Comparison of ENCODE assay signal across 7 mouse cellular contexts in the genomic region with DNA sequence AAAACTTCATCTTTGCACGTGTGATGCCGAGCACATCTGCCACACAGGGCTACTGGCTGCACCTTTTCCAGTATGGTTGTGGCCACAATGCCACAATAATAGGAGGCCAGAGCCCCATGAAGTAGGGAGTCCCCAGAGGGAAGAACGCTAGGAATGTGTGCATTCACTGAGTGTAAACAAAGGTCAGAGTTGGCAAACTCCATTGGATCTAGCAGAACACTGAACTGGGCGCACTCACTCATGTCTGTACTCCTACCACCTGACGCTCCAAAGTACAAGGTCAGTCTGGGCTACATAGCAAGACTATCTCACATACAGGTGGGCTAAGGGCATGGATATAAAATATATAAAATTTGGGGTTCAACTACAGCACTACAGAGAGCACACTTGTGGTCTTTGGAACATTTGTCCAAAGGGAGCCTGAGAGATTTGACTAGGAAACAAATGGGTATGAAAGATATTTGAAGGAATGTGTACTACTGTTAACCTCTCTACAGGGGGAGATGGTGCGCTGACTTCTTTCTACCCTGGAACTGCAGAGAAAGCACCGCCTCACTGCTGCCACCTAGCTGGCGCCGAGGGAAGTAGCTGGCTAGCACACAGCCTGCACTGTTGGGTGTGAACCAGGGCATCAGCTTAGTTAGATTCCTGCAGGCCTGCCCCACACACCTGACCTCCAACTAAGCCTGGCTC. TPM values are rescaled to one million over a fixed set of nuclear protein-coding genes. Genes with fewer than 3 reads are reported as not detected.
DNase-seq lines count a peak whose midpoint lies in the region; ATAC-seq and TF ChIP-seq lines count a peak whose summit lies in the region.

No protein-coding gene starts in this region.

- no peaks in the 10 kb centered on the region for H3K79me2 ChIP-seq in MEL (ENCODE audit: control insufficient read depth, insufficient read depth, low read length, poor library complexity)

- no peak for TF ChIP-seq EP300 in MEL (IDR thresholded peaks at IDR 0.05; ENCODE audit: low read depth in 1 of 2, low read length in 2 of 2)

- peak; percentile 86 for TF ChIP-seq RAD21 in MEL (IDR thresholded peaks at IDR 0.05; ENCODE audit: low read depth, low read length)

- H3K27me3 ChIP-seq in MEL (ENCODE audit: control insufficient read depth in 1 of 2, insufficient read depth in 2 of 2, low read length in 2 of 2) = no peaks in the 10 kb centered on the region

- peak; percentile 95 for DNase-seq in MEL (ENCODE audit: low read depth, low spot score)
- DNase-seq in brain, adult 2 months (ENCODE audit: low read depth, low spot score) = peak; percentile 73
- DNase-seq in fibroblast of lung, adult 2 months (ENCODE audit: low read depth) = peak; percentile 56
- peak; percentile 26 for DNase-seq in heart, postnatal 25 days (ENCODE audit: low spot score)
- peak; percentile 47 to 75 for DNase-seq in layer of hippocampus, postnatal 25 days (ENCODE audit: extremely low spot score in 1 of 2, low spot score in 1 of 2)
- DNase-seq in spleen, adult 12 weeks (ENCODE audit: low spot score) = peak; percentile 56

- H3K4me1 ChIP-seq in MEL (ENCODE audit: control insufficient read depth in 1 of 2, insufficient read depth in 2 of 2, low read length in 2 of 2) = peaks cover 11 to 16% of the 10 kb centered on the region in 2 experiments

- TF ChIP-seq CTCF in MEL (IDR thresholded peaks at IDR 0.05 in 2 of 3, conservative IDR thresholded peaks at IDR 0.05 in 1 of 3; ENCODE audit: control insufficient read depth in 1 of 3, insufficient read depth in 1 of 3, low read depth in 2 of 3, low read length in 3 of 3, poor library complexity in 1 of 3, severe bottlenecking in 1 of 3) = peak; percentile 100

- no peak overlapping the region for H3K27ac ChIP-seq in MEL (ENCODE audit: control insufficient read depth, low read depth, low read length)

- no peak; a peak in 1 of 4 replicates for TF ChIP-seq POLR2A in MEL (IDR thresholded peaks at IDR 0.05; ENCODE audit: control insufficient read depth in 1 of 2, insufficient read depth in 1 of 2, low read depth in 1 of 2, low read length in 2 of 2, poor library complexity in 1 of 2)

- H3K9me3 ChIP-seq in MEL (replicated peaks; ENCODE audit: insufficient read depth, low read length) = no peaks in the 10 kb centered on the region

- no peak overlapping the region for H3K9ac ChIP-seq in MEL (ENCODE audit: control insufficient read depth, low read depth, low read length, poor library complexity, severe bottlenecking)

- no peak overlapping the region for H3K4me3 ChIP-seq in MEL (ENCODE audit: control insufficient read depth in 1 of 2, insufficient read depth in 1 of 2, low read depth in 2 of 2, low read length in 2 of 2)

- peak; percentile 99 for ATAC-seq in megakaryocyte, adult 5-6 weeks (ENCODE audit: poor library complexity, severe bottlenecking)

- intact Hi-C loops in heart, postnatal 25 days (cut with DNase I) = loop anchor here (1.0 kb wide), 1 partner anchor 154 kb away; no protein-coding TSS in a partner anchor

- H3K36me3 ChIP-seq in MEL (ENCODE audit: control insufficient read depth in 1 of 2, insufficient read depth in 2 of 2, low read length in 2 of 2) = peaks cover 0 to 19% of the 10 kb centered on the region in 2 experiments; a peak in 2 of 4 replicates

TF ChIP-seq in MEL, 35 proteins besides CTCF, POLR2A, EP300 and RAD21:
- TF ChIP-seq MYC (IDR thresholded peaks at IDR 0.05; ENCODE audit: low read depth, low read length) (0 out of 2 replicates have a peak, but pooled peaks have one; percentile 21), MAFK (IDR thresholded peaks at IDR 0.05; ENCODE audit: borderline replicate concordance, low read depth, low read length) (no peak), ZC3H11A (IDR thresholded peaks at IDR 0.05; ENCODE audit: low read depth, low read length) (peak; percentile 77), HCFC1 (IDR thresholded peaks at IDR 0.05; ENCODE audit: low read depth, low read length) (peak; percentile 48; the same call in 1 of the 2 replicates), SIN3A (IDR thresholded peaks at IDR 0.05; ENCODE audit: low read length) (peak; percentile 66; the same call in 1 of the 2 replicates), SMC3 (IDR thresholded peaks at IDR 0.05; ENCODE audit: low read depth, low read length) (peak; percentile 96), BHLHE40 (IDR thresholded peaks at IDR 0.05; ENCODE audit: borderline replicate concordance, low read depth, low read length) (0 out of 2 replicates have a peak, but pooled peaks have one; percentile 9), CHD2 (IDR thresholded peaks at IDR 0.05; ENCODE audit: low read length) (no peak)

RNA-seq across cellular contexts. Expression of a gene that starts 9.1 kb away (rescaled TPM):
- total RNA-seq in MEL (2012; rRNA removed) = 2.0 and 3.1 TPM in 2 replicates
- polyA plus RNA-seq in MEL (2012; ENCODE audit: insufficient read depth in 1 of 2, insufficient read length in 2 of 2, low read depth in 1 of 2, low replicate concordance in 2 of 2, missing spikeins in 1 of 2) = 1 to 10 TPM in 1 of 2 experiments, not detected in 1; 5.5 TPM
- total RNA-seq in heart, postnatal 25 days (2021) = under 1 TPM; 0.18 to 0.42 TPM
- total RNA-seq in layer of hippocampus, postnatal 25 days (2021) = under 1 TPM; 0.49 to 0.96 TPM
- not detected in 2 replicates for total RNA-seq in megakaryocyte, adult 5-6 weeks (2015)
- total RNA-seq in megakaryocyte, adult 5-6 weeks (2017) = not detected in 2 replicates

RNA-seq across cellular contexts. Expression of a gene that starts 31.5 kb away (rescaled TPM):
- 33.7 and 36.3 TPM in 2 replicates for total RNA-seq in MEL (2012; rRNA removed)
- 10 to 100 TPM in 1 of 2 experiments, not detected in 1; 36.1 TPM for polyA plus RNA-seq in MEL (2012; ENCODE audit: insufficient read depth in 1 of 2, insufficient read length in 2 of 2, low read depth in 1 of 2, low replicate concordance in 2 of 2, missing spikeins in 1 of 2)
- total RNA-seq in heart, postnatal 25 days (2021) = 10 to 100 TPM; 43.0 to 44.1 TPM
- total RNA-seq in layer of hippocampus, postnatal 25 days (2021) = 10 to 100 TPM; 44.8 to 47.1 TPM
- total RNA-seq in megakaryocyte, adult 5-6 weeks (2015) = 11.3 and 11.4 TPM in 2 replicates
- total RNA-seq in megakaryocyte, adult 5-6 weeks (2017) = 19.9 and 25.3 TPM in 2 replicates

Comparison
In these comparisons a context has a peak if more than half of its experiments do, and no peak if none do; other contexts are left out.
1. DNase-seq: peak in every context shown above with its lines; median percentile 95 in MEL; 73 in brain, adult 2 months; 61 in layer of hippocampus, postnatal 25 days; 56 in fibroblast of lung, adult 2 months; 56 in spleen, adult 12 weeks; 26 in heart, postnatal 25 days.